Mouse (Mus musculus): ENCODE data around the gene Xdh.

The Xdh gene

DNA sequence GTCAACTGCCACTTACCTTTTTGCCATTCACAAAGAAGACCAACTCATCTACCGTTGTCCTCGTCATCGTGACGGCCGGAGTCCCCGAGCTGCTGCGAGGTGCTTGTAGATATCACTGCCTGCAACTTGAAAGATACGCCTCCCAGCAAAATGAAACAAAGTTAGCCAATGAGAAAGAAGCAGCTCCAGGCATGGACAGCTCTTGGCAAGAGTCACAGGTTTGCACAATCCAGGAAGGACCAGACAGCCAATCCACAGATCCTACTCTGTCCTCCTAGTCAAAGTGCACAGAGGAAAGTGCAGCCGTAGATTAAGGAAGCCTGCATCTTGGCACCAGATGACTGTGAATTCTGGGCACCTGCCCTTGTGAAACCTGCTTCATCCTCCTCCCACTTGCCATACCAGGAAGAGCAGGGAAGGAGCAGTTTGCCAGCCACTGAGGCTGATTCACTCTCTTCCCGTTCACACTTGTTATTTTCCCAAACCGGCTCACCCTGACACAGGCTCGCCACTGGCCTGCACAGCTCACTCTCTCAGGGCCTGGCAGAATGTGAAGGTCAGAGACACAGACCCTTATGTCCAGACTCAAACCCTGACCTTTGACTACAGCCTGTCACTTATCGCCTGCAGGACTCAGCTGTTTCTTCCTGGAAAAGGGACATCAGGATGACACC is at the start of gene Xdh:
Gene Xdh, minus strand, starts transcription at position 135 of the 674 bp plus-strand sequence.
- no peak for DNase-seq (ENCODE audit: low spot score in 2 of 2)

DNA sequence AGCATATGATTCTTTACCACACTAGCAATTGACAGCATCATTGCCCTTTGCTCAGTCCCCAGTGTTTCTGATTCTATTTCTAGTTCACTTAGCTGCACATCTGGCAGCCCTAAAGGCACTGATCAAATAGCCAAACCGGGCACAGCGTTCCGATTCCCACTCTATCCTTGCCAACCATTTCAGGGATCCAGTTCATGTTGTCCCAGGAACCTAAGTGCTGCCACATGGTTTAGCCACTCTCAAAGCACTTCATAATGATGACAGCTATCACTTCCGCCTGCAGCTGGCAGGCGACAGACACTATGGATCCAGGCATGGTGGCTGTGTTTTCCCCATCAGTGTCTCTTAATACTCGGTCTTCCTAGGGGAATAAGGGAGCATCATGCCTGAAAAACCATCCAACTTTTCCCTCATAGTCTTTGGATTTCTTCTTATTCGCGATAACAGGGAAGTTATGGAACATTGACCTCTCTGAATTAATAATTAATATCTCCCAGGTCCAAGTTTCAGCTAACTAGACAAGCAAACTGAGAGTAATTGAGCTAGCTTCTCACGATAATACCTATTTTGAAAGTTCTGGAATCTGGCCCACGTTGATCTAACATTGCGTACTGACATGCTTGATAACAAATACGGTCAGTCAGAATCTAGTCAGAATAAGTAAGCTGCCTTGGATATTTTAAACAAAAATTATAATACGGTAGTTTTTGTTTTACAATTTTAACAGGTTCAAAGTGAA is 46.1 kb upstream of the Xdh start:
- no peak for DNase-seq (ENCODE audit: low spot score in 2 of 2)

DNA sequence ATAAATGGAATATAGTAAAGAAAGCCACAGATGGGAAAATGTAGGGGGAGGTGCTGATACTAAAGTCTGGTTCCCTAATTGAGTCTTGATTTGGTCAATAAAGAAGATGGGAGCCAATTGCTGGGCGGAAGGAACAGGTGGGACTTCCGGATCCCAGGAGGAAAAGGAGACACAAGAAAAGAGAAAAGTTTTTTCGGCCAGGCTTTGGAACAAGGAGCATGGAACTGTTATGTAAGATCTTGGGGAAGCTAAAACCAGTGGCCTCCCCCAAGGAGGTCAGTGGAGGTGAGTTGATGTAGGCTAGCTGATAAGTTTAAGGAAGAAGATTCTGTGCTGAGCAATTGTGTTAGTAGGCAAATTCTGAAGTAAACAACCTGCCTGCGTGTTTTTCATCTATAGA is 41.3 kb upstream of the Xdh start:
- no peak for DNase-seq (ENCODE audit: low spot score in 2 of 2)

DNA sequence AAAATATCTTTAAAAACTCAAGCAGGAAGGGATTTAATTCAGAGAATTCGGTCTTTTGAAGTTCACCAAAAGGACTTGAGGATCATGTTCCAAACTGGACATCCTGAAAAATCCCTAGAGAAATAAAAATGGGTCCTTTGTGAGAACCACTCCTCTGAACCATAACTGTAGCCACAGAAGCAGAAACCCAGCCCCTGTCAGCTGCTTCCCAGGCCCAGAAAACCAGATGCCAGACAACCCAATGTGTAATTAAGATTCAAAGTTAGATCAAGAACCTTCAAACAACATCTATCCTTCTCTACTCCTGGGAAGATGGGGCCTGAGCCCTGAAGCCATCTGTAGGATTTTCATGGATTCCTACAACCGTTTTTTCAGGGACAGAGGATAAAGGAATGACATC is 36.6 kb upstream of the Xdh start:
- DNase-seq (ENCODE audit: low spot score in 2 of 2): no peak

DNA sequence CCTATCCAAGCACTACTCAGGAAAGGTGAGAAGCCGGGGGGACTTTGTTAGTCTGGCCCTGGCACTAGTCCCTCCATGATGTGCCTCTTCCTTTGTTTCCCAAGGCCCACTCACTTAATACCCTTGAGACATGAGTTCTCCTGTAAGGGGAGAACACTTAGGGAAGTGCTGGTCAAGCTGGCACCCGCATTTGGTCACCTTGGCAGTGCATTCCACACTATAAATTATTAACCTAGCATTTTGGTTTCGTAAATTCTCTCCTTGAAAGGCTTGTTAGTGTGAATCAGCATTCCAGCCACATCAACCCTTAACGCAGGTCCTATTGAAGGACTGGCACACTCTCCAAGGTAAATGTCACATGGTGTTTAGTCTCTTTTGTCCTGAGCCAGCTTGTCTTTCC is 35.9 kb upstream of the Xdh start:
- no peak for DNase-seq (ENCODE audit: low spot score in 2 of 2)

DNA sequence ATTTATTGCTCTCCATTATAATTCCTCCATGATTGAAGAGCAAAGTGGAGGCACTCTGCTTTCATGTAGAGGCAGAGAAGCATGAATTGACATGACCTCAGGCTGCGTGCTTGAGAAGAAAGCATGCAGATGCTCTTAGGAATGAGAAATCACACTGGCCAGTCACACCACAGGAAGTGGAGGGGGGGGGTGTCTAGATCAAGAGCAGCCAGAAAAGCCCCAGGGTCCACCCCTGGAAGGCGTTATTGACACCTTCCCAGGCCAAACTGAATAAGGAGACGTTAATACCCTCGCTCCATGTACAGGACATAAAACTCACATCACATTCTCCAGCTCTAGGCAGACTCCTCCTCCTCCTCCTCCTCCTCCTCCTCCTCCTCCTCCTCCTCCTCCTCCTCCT is 34.5 kb upstream of the Xdh start:
- no peak for DNase-seq (ENCODE audit: low spot score in 2 of 2)

DNA sequence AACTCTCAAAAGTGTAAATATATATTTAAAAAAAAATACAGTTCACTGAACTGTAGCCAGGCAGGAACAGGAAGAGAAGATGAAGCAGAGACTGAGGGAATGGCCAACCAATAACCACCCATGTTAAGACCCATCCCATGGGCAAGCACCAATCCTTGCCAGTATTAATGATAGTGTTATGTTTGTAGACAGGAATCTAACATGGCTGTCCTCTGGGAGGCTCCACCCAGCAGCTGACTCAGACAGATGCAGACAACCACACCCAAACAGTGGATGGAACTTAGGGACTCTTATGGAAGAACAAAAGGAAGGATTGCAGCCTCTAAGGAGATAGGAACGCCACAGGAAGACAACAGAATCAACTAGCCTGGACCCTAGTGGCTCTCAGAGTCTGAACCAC is 32.9 kb upstream of the Xdh start:
- DNase-seq (ENCODE audit: low spot score in 2 of 2): no peak

DNA sequence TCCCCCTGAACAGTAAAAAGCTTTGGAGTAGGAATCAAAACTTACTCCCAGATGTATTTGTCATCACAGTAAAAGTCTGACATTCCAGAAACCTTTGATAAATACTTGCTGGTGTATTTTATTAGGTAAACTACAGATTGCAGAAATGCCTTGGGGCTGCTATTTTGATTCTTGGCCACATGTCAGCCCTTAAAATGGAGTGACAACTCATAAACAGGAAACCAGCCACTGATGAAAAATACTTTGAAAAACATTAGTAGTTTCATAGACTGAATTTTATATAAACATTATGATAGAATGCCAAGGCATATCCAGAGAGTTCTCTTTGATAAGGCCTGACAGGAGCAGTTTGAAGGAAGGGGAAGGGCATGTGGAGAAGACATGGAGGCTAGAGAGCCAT is 26.1 kb upstream of the Xdh start:
- DNase-seq (ENCODE audit: low spot score in 2 of 2): no peak

DNA sequence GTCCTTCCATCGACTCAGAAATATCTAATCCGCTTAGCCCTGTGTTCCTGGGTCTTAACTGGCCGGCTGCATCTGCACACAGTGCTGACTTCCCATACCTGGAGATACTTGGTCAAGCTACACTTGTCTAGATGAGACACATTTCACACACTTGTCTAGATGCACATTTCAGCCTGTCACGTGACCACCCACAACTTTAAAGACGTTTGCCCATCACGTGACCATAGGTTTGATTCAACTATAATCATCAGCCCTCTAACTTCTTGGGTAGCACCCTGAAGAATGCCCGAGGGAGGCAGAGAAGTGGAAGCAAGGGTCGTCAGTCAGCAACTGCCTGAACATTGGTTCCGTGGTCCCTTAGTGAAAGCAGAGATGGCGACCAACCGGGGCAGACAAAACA is 22.7 kb upstream of the Xdh start:
- DNase-seq (ENCODE audit: low spot score in 2 of 2): no peak

DNA sequence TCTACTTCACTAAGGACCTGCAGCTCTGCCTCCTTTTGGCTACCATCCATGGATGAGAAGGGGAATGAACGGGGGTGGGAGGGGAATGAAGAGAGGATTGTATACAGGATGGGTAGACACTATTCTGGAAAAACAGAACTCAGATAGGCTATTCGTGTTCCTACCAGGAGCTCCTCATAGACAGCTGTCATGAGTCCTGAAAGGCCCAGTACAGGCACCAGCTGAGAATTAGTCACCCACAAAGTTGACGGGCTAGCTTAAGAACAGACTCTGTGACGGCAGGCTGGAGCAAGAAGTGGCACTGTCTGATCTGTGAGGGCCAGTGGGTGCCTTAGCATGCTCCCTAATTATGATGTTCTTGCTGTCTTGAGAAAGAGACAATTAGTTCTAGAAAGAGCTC is 21.3 kb upstream of the Xdh start:
- no peak for DNase-seq (ENCODE audit: low spot score in 2 of 2)

DNA sequence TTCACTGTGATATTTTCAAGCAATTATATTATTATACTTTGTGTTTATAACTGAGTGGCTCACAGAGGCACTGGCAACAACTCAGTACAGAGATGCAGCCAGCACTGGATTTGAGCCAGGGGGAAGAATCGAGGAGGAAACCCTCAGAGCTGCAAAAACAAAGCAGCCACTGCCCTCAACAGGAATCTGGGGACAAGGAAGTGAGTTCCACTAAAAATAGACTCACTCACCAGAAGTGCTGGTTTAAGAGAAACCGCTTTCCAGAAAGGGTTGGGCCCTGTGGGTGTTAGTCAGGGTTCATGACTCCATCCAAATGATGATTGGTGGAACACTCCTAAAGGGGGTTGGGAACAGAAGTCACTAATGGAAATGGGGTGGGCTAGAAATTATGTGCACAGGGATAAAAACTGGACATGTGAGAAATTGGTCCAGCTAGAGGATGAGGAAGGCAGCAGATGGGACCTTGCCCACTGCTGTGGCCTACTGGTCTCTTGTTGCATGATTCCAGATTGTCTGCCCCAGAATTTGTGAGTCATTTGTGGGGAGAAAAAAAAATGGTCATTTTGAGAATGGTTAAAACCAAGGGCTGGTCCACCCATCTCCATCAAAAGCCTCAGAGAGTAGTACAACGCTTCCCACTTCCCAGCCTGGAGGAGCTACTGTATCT is 20.5 kb upstream of the Xdh start:
- peak in 1 of 2 experiments; percentile 17 for DNase-seq (ENCODE audit: low spot score in 2 of 2)

DNA sequence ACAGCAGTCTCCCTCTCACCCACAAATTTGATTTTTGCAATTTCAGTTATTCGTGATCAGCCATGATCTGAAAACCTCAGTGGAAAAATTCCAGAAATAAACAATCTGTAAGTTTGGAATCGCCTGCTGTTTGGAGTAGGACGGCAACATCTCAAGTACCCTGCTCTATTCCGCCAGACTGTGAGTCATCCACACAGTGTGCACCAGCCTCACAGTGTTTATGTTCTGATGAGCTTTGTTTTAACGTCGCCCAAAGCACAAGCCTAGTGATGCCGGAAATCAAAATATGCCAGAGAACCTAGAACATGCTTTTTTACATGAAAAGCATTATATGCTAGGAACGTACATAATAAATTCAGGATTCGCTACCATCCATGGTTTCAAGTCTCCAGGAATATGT is 14.9 kb upstream of the Xdh start:
- no peak for DNase-seq (ENCODE audit: low spot score in 2 of 2)

DNA sequence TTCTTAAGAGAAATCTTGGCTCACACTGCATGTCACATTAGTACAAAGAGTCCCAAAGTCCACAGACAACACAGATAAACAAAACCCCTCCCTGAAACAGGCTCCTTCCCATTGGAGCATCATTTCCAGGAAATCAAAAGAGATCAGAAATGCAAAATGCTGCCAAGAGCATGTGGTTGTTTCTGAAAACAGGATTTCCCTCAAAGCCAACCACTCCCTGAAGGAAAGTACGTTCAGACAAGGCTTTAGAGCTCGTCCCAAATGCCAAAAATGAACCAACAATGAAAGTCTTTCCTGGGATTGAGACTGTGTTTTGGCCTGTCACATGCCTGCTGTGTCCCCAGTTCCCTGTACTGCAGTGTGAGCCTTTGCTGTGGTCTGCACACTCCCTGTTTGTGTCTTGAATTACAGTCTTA is 12.6 kb upstream of the Xdh start:
- no peak for DNase-seq (ENCODE audit: low spot score in 2 of 2)

DNA sequence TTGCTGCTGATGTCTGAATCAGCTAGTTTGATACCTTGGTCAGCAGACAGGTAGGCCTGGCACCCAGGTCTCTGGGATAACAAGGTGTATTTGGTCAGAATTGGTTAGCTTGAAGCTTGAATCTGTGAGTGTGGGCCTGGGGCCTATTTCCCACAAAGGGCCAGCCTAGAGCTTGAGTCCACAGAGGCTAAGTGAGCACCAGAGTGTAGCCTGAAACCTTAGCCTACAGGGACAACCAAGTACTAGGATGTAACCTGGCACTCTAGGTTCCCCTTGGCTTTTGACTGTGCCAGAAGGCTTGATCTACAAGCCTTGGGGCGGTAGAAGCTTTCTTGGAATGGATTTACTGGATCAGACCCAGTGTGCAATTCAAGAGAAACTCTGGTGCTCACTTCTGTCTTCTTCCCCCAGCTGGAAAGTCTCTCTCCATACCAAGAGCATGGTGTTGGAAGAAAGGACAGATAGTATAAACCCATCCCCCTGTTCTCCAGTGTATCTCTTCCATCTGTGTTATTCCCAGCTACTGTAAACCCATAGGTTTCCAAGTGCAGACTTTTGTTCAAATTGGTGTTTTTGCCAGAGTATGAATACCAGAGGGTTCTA is 11.9 kb upstream of the Xdh start:
- DNase-seq (ENCODE audit: low spot score in 2 of 2): no peak

DNA sequence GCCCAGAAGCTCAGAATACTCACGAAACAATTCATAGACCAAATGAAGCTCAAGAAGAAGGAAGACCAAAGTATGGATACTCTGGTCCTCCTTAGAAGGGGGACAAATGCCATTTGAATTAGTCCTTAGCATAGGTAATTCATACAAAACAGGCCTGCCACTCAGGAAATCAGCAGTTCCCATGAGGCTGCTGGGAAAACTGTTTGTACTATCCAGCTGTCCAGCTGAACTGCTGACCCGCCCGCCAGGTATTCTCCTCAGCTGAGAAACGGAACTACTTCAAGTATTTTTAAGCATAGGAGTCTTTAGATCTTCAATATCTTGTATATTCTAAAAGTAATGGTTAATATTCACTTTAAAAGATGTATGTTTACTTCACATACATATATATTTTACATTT is 10.7 kb upstream of the Xdh start:
- DNase-seq (ENCODE audit: low spot score in 2 of 2): no peak

DNA sequence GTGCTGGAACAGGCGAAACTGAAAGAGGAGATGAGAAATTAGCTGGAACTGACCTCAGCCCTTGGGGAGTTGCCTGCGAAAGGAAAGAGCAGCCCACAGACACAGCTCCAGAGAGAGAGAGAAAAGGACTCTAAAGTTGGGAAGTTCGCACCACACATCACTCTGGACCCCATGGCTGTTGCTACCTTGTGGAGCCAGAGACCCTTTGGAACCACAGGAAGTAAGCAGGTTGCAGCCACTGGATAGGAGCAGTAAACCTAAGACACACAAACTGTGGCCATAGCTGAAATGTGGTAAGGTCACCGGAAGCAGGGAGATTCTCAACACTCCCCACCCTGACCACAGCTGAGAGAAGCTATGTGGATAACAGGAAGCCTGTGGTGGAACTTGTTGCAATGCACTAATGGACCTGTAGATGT is 2.1 kb upstream of the Xdh start:
- DNase-seq (ENCODE audit: low spot score in 2 of 2): no peak

DNA sequence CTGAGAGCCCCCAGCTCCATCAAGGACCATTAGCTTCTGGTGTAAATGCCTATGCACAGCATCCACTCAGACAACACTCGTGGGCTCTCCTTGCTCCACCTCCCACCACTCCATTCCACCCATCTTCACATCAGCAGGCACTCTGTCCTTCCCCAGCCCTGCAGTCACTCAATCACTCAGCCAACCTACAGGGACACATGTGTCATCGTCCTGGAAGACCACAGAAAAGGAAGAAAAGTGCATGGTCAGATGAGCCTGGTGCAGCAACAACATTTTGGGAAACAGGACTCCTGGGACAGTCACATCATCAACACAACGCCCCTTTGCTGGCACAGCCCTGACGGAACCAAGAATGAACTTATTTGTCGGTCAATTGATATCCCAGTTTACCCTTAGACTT is 974 bp upstream of the Xdh start:
- no peak for DNase-seq (ENCODE audit: low spot score in 2 of 2)

DNA sequence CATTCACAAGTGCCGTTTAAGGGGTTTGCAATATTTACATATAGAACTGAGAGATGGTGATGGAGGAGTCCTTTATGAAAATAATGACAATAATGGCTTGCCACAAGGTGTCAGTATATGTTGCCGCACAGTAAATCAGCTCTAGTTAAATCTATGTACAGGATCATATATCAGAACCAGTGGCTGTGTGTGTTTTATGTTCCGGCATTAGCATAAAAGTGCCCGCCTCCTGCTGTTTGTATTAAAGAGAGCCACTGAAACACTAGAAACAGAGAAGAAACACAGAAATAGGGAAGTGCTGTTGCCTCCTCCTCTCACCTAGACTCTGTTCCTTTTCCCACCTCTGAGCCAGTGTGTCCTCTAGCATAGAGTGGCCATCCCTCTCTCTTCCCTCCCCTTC is 498 bp downstream of the Xdh start:
- no peak for DNase-seq (ENCODE audit: low spot score in 2 of 2)

DNA sequence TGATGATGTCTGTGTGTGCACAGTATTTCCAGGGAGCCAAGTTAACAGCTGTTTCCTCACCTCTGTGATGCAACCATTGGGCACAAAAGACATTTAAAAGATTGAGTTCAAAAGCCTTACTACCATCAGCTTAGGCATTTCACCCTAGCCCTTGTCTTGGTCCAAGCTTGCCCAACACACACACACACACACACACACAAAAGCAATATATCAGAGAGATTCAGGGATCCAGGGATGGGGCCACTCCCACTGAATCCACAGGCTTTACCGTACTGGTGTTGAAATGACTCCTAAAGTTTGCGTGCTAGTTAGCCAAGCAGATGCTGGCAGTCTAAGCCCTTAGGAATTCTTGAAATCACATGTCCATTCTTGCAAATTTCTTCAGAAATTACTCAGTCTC is 1.2 kb downstream of the Xdh start:
- no peak for DNase-seq (ENCODE audit: low spot score in 2 of 2)

DNA sequence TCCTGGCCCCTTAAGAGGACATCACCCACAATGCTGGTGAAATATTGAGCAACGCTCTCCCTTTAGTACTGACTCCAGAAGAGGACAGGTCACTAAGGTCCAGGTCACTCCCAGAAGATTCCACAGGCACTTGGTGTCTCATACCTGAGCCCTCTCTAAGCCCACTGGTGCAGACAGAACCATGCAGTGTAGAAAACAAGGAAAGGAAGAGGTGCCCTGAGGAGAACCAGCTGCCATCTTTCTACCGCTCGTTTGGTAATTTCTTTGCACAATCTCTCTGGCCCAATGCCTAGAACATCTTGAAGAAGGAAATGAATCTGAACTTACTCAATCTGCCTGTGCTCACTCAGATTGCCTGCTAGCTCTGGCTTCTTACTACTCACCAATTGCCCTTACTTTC is 2.0 kb downstream of the Xdh start:
- DNase-seq (ENCODE audit: low spot score in 2 of 2): no peak

DNA sequence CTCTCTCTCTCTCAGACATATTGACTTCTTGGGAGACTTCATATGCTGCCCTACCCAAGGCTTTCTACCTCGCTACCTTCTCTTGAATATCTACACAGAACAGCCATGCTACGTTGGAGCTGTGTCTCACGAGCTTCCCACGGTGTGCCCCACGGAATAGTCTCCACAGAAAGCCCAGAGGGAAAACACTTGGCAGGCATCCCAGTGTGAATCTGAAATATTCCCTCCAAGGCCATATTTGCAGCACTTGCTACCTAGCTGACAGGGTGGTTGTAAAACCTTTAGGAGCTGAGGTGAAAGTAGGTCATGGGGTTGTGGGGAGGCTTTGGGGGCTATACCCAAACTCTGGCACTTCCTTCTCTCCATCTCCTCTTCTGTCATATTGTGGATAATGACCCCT is 3.1 kb downstream of the Xdh start:
- no peak for DNase-seq (ENCODE audit: low spot score in 2 of 2)

DNA sequence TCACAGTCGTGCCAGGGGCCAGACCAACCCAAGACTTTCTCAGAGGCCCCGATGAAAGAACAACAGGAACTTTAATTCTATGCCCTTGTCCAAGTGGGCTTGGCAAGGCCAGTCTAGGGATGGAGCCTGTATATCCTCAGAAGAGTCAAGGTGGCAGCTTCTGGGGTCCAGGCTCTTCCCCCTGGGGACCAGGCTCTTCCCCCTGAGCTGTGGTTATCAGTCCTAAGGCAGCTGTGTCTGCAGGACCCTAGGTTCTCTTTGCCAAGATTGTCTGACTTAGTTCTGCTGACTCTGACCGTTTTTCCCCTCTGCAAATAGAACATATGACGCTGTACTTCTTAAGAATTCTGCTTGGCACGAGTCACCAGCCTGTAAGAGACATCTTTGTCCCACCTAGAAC is 5.3 kb downstream of the Xdh start:
- no peak for DNase-seq (ENCODE audit: low spot score in 2 of 2)
